Mouse (Mus musculus) spleen, postnatal 36 days (tissue): Measurements from ENCODE around the gene Crybg1.
A peak's percentile ranks its signal among the peaks of the same experiment; 100 is the strongest.

ENCODE experiments used
- DNase-seq, 2 experiments: peaks; one replicate each; pipeline ENCODE4 v3.0.0; 2022; ENCODE audit warnings: low spot score in 2 of 2, mixed read lengths in 1 of 2

Gene Crybg1

DNA sequence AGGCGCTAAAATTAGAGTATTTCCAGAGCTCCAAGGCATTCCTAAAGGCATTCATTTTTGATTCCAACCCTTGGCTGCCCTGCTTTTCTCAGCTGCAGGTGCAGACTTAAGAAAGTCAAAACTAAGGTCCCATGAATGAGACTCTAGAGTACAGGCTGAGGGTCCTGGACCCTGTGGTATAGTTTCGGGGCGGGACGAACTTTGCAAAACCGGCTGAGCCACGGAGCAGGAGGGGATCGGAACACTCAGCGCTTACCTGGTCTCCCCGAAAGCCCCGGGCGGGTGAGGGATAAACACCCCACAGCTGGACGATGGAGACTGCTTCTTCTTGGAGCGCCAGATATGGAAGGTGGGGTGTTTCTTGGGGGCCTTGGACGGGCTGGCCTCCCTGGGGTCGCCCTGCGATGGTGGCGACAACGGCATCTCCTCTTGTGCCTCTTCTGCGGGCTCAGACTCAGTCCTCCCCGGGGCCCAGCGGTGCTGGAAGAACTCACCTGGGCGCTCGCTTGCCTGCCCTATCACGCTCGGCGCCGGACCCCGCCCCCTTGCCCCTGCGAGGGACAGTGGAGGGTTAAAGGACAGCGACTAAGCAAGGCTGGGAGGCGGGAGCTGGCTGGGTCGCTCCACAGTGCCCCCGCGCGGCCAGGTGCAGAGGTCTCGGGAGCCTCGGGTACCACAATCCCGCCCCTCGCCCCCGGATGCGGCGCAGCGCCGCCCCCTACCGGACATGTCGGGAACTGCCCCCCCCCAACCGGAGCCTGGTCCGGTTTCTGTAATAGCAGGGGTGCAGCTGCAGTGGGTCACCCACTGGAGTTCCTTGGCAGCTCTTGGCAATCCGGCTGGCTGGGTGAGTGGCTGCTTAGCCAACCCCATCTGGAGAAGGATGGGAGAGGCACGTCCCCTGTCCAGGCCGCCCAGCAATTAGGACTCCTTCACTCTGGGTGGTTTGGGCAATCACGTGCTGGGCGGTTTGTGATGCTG, at the start of gene Crybg1:
Gene Crybg1 (minus strand): TSS at position 517 of the 981 bp plus-strand sequence.
- DNase-seq, result peak; percentile 19 to 31

DNA sequence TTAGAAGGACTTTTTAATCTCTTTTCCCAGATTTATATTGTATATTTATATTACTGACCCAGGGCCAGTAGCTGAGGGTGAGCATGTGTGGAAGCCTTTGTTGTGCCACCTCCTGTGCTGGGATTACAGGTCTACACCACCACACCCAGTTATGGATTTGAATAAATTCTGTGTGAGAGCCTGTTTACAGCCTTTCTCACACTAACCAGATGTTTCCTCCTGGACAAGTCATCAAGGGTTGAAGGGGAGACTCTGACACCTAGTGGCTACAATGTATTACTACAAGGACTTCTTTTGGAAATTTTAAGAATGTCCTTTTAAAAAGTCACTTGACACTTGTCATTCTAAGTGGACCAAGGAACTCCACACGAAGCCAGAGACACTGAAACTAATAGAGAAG, 28.7 kb upstream of the Crybg1 start:
- no peak for DNase-seq

DNA sequence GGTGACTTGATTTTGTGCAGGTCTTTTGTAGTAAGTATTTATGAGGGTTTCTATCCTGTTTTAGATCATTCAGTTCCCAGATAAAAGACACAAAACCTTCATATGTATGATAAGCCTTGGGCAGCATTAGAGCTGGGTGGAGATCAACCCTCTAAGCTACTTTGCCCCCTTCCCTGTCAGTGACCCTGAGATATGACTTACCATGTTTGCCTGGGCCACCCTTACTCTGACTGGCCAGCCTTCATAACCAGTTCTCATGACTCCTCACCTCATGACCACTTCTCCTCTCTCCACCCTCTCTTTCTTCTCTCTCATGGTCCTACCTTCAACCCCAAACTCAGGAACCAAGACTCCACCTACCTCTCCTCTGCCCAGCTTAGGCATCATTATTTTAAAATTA, 27.9 kb upstream of the Crybg1 start:
- no peak for DNase-seq

DNA sequence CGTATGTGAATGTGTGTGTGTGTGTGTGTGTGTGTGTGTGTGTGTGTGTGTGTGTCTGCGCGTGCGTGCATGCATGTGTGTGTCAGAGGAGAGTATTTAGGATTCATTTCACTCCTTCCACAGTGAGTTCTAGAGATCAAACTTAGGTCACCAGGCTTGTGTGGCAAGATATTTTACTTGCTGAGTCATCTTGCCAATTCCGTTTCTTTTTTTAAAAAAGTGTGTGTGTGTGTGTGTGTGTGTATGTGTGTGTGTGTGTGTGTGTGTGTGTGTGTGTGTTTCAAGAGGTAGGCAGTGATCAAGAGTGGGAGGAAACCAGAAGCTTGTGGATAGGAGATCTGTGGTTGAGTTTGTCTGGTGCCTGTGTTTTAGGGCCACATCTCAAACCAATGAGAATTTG, 27.5 kb upstream of the Crybg1 start:
- no peak for DNase-seq

DNA sequence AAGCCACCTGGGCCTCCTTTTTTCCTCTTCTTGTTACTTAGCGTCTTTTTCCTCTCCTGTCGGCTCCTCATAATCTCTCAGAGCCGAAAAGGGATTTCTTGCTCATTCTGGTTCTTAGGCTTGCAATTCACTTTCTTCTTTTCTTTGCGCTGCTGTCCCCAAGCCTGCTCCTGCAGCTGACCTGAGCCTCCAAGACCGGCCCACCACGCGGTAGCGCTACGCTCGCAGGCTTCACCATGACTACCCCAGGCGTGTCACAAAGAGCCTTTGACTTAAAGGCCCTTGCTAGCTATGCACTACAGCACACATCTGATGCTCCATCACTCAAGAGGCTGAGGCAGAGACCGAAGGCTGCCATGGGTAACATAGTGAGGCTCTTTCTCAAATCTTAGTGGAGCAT, 21.5 kb upstream of the Crybg1 start:
- DNase-seq, result no peak

DNA sequence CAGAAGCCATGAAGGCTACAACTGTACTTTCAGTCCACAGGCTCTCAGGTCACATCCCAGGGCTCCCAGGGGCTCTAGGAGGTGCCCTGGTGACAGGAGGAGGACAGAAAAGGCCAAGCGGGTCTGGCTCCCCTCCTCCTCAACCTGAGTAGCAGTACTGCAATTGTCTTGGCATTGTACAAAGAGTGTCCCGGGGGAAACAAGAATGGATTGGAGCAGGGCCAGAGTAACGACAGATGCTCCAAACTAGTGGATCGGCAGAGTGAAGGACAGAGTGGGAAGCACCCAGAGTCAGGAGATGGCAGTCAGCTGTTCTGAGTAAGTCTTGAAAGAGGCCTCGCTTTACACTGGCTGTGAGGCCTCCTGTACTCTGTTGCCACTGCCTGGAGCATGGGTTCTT, 18.4 kb upstream of the Crybg1 start:
- DNase-seq, result no peak

DNA sequence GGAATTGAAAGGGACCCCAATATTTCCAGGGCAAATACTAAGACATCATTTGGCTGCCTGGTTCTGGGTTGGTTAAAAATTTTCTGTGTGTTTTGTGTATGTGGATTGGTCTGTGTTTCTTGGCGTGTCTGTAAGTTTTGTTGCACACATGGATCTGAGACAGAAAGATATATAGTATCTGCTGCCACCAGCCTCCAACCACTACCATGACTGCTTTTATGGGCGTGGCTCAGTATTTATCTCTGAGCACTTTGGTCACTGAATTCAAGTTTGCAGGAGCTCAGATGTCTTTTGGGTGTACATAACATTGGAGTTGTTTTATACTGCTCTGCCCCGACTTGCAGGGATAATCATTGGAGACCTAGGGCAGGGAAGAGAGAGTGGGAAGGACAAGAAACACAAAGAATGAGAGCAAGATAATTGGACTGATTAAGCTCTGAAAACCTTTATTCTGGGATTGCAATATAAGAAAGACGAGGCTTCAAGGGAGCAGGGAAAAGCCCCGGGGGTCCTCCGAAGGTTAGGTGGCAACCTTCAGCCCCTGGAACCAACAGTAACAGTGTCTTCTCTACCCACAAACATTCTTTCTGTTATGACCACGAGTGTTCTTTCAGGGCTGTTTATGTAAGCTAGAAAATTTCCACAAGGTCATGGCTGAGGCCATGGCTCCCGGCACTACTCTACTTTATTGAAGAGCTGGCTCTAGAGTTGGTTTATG, 15.8 kb upstream of the Crybg1 start:
- peak; percentile 11 to 64 for DNase-seq

DNA sequence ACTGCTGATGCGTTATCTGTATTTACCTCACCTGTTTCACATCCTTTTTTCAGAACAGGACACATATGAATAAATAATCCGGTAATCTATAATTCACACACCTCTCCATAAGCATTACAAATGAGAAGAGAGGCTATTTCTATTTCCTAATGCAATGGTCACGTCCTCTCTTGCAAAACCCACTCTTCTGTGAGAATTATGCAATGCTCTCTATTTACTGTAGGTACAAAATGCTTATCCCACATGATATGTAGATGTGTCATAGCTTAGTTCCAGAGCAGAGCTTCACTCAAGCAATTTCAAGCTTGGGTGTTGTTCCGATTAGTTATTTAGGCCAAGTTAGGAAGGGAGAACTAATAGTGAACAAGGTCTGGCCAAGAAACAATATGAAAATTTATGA, 14.4 kb upstream of the Crybg1 start:
- no peak for DNase-seq

DNA sequence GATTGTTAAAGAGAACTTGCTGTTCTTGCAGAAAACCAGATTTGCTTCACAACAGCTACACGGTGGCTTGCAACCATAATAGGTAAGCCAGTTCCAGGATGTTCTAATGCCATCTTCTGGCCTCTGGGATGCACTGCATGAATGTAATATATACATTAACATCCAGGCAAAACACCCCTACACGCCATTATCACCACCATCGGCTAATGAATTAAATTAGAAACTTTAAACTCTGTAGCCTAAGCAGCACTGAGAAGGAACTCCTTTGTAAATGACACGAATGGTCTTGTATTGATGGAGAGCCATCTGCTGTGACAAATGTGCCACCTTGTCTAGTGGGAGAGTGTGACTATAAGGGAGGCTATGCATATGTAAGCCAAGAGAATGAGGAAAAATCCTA, 11.5 kb upstream of the Crybg1 start:
- DNase-seq, result no peak

DNA sequence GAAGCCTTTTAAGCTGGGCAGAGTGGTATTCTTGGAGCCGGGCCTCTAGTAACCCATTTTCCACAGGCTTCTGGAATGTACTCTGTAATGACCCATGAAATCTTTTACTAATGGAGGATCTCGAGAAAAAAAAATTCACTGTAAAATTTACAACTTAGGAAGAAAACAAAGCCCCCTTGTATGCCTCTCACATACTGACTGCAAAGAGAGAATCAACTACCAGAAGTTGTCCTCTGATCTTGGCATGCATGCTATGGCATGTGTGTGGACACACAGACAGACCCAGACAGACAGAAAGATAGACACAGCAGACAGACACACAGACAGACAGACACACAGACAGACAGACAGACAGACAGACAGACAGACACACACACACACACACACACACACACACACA, 8.8 kb upstream of the Crybg1 start:
- no peak for DNase-seq

DNA sequence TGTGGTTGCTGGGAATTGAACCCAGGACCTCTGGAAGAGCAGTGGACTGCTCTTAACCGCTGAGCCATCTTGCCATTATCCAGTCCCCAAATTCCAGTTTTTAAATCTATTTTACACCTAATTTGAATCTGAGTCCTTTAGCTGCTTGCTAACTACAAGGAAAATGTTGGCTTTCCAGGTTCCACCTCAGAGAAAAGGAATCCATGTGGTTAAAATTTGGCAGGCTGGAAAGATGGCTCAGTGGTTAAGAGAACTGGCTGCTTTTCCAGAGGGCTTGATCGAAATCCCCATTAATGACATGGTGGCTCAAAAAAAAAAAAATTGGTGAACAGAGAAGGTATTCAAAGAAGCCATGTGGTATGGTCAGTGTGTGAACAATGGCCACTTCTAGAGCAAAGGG, 1.8 kb upstream of the Crybg1 start:
- DNase-seq, result no peak

DNA sequence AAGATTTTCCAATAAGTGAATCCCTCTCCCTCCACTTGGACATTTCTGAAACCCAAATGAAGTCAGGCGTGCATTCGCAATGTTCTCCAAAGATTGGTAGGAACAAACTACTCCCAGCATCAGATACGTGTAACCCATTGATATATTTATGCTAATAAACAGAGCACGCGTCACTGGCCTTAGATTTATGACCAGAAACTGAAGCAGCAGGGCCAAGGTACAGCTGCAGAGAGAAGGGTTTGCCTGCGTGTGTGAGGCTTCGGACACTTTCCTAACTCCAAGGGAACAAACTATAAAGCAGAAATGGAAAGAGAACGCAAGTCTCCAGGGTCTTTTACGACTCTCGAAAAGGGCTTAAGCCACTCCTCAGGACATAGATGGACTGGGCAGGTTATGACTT, 5.3 kb downstream of the Crybg1 start:
- no peak for DNase-seq

DNA sequence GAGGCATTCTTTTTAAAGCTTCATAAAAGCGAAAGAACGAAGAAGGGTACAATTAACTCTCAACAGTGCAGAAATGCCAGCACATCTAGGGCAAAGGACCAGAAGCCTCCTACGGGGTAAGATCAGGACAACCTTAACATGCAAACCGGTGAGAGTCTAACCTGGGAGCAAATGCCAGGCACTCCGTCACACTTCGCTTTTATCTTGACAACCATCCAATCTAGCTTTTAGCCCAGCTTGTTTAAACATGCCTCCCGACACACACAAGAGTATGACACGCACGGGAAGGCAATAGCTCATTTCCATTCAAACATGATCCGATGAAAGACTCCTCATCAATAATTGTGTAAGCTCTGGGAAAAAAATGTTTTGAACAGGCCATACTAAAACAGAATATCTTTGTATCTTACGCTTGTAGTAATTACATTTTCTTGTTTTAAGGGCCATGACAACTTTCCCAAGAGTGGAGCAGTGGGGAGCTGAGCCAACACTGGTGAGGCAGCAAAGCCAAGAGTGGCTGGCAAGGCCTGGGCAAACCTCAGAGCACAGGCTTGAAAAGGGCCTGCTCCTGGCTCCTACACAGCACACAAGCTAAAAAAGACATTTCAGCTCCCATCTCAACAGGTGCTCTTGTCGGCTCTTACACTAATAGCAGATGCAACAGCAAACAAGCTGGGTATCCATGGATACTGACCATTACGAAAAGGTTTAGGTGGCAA, 10.4 kb downstream of the Crybg1 start:
- DNase-seq, result no peak

DNA sequence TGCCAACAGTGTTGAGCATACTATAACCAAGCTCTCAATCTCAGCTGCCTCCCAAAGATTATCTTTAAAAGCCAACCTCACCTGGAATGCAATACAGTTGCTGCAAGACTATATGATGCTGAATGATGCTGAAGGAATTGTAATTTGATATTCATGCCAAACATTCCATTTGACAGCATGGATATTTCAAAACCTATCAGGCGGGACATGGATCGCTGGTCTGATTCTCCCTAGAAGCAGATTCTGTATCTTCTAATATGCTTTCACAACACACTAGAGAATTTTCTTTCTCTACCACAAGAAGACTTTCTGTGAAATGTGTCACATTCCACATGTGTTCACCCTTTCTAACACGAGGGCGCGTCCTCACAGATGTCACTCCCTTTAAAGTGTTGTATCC, 22.6 kb downstream of the Crybg1 start:
- no peak for DNase-seq

DNA sequence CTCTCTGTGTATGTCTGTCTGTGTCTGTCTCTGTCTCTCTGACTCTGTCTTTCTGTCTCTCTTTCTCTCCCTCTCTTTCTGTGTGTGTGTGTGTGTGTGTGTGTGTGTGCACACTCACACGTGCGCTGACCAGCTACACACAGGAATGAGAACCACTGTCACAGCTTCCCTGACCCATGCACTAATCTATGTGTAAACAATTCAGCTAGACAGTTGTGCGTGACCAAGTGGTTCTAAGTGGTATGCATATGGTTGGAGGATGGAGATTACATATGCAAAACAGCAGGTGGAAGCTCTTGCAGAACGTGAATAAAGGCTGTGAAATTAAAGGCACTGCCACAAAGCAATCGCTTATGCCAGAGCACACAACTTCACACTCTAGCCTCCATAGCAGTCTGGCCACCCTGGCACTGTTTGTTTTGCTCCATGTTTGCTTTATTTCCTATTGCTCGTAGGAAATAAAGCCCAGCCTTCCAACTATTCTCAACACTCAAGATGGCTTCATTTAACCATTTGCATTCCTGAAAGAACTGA, 24.2 kb downstream of the Crybg1 start:
- DNase-seq, result no peak

DNA sequence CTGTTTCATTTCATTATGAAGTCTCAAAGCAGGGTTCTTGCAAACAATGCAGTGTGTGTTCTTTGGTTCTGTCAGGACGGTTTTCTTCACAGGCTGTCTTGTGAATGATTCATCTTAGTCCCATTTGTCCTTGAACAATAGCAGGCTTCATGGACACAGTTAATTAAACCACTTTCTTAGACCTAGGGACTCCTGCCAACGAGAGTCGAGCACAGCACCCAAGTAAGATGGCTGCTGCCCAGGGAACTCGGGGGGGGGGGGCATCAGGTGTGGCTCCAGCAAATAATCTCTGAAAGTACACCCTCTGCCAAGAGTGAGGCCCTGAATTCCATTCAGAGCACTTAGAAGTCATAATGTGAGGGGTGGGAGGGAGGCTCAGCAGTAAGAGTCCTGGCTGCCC, 30.0 kb downstream of the Crybg1 start:
- no peak for DNase-seq

DNA sequence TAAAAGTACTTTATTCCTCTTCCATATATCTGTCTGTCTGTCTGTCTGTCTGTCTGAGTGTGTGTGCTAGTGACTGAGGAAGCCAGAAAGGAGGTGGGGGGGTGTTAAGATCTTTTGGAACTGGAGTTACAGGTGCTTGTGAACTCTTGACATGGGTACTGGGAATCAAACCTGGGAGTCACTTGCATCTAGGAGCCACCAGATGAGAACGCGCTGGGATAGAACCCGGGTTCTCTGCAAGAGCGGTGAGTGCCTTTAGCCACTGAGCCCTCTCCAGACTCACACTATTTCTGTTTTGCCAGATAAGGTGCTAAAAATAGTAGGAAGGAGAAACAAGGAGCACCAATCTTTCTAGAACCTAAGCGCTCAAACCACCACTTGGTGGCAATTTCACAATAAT, 31.9 kb downstream of the Crybg1 start:
- DNase-seq, result no peak

DNA sequence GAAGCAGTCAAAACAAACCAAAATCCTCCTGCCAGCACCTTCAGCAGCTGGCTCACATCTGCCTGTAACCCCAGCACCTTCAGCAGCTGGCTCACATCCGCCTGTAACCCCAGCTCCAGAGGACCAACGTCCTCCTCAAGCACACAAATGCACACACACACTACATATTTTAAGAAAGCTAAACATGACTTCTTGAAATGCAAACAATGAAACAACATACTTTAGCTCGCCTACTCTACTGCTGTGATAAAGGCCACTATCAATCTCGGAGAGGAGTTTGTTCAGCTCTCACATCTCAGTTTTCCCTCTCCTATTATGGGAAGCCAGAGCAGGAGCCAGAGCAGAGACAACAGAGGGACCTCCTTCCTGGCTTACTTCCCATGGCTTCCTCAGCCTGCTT, 34.0 kb downstream of the Crybg1 start:
- DNase-seq, result no peak

DNA sequence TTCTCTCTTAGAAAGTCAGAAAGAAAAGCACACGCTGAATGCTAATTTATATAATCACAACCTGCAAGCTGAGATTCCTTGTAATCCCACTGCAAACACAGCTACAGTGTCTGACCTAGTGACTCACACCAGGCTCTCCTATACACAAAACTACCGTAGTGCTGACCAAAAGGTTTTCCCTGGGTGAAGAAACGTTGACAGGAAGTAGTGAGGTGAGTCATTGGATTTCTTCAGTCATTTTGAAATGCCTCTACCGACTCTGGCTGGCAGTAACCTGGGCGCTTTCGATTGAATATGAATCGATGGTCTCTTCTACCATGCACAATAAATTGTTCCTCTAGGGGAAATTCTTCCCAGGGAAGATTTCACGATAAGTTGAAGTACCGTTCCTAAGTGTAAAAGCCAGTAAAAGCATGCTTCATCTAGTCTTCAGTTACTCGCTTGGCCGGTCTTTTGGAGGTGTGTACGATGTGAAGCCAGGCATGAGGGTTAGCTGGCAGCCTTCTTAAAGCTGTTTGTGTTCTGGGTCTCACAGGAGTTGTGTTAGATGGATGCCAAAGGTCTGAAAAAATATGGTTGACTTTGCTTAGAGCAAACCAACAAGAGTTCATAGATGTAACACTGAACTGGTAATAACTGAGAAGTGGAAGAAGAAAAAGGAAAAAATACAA, 36.5 kb downstream of the Crybg1 start:
- no peak for DNase-seq

DNA sequence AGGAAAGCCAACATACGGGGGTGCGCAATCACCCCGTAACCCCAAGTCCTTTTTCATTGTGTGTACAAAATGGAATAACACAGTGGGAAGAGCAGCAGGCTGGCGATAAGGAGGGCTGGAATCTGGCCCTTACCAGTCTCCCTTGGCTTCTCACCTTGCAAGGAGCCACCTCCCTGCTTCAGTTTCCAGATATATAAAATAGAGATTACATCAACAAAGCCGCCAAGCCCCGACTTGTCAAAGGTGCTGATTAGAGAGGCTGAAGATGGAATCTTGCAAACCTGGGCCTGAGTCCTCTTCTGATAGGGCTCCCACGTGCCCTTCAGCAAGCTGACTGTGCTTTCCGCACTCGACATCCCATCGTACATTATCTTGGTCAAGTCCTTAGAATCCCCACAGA, 37.5 kb downstream of the Crybg1 start:
- DNase-seq, result no peak

DNA sequence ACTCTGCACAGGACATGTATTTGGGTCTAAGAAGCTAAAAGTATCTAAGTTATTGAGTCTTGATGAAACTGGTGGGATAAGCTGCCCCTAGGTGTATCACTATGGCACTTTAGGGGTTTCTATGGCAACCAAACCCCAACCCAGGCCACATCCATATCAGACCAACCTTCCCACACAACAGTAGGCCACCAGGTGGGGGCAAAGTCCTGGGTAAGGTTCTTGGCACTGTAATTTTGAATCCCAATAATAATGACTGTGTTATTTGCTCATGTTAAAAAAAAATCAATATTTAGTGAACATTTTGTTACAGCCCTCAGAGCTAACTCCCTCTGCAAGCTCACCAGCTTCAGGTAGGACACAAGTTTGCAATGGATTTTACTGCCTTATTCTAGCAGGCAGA, 38.2 kb downstream of the Crybg1 start:
- DNase-seq, result no peak

DNA sequence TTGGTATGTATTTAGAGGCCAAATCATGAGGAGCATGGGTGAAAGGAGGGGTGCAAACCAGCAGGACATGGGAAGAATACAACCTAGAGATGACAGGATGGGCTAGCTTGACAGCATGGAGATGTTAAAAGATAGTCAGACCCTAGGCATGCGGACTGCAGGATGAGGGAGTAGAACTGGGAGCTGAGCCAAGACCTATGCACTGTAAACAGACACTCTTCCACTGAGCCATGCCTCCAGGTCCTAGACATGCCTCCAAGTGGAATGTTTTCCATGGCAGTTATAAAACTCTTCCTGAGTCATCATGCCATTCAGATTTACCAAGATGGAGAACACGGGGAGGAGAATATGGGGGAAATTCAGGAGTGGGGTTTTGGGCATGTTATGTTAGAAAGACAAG, 53.9 kb downstream of the Crybg1 start:
- no peak for DNase-seq
